Mouse (Mus musculus): Measurements from ENCODE around the gene Ints1. TPM values are rescaled to one million over a fixed set of nuclear protein-coding genes. Genes with fewer than 3 reads are reported as not detected.

The Ints1 gene
- polyA plus RNA-seq, 1 experiment from 2014 or later = 24.7 TPM

DNA sequence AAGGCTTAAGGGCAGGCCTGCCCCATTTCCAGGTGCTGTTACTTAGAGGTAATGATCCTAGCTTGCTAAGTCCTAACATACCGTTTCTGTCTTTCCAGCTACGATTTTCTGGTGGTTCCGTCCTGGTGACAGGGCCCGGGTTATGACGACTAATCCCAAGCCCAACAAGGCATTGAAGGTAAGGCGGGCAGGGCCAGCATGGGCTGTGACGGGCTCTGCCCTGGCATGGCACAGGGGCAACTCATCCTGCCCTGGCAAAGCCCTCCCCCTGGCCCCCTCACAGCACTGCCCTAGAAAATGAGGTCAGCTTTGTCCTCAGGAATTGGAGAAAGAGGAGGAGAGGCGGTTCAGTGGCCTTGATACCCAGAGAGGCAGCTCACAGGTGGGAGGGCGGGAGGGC lies 23.6 kb upstream of the Ints1 start:
- peaks cover 25% of the 10 kb centered on the region for H3K36me3 ChIP-seq
- no peaks in the 10 kb centered on the region for H3K9me3 ChIP-seq
- peak overlapping the region; percentile 75 for H3K4me2 ChIP-seq
- peaks cover 58% of the 10 kb centered on the region for H3K4me1 ChIP-seq (replicated peaks)
- WGBS = 88% methylated on average over 9 of the region's 9 CpGs
- peaks cover 35% of the 10 kb centered on the region for H3K27me3 ChIP-seq
- peak overlapping the region; percentile 97 for H3K27ac ChIP-seq
- H3K4me3 ChIP-seq = no peak overlapping the region
- ATAC-seq (ENCODE audit: low FRiP score) = no peak
- H3K9ac ChIP-seq = 0 out of 2 replicates have a peak overlapping the region, but pooled peaks have one; percentile 51

- ATAC-seq (ENCODE audit: low FRiP score) = peak; percentile 46; the same call in 1 of the 2 replicates
- Histone ChIP-seq H3K36me3 (peaks cover 25% of the 10 kb centered on the region), H3K9ac (peak overlapping the region; percentile 70), H3K4me2 (peak overlapping the region; percentile 75), H3K27me3 (peaks cover 40% of the 10 kb centered on the region), H3K4me3 (peak overlapping the region; percentile 39), H3K9me3 (no peaks in the 10 kb centered on the region), H3K27ac (peak overlapping the region; percentile 97), H3K4me1 (replicated peaks) (peaks cover 51% of the 10 kb centered on the region)
- 26% methylated on average over 12 of the region's 12 CpGs for WGBS
Observed at GRCm38 (mm10) chr5:139798168-139798900, 22.9 kb upstream of the Ints1 start.

DNA sequence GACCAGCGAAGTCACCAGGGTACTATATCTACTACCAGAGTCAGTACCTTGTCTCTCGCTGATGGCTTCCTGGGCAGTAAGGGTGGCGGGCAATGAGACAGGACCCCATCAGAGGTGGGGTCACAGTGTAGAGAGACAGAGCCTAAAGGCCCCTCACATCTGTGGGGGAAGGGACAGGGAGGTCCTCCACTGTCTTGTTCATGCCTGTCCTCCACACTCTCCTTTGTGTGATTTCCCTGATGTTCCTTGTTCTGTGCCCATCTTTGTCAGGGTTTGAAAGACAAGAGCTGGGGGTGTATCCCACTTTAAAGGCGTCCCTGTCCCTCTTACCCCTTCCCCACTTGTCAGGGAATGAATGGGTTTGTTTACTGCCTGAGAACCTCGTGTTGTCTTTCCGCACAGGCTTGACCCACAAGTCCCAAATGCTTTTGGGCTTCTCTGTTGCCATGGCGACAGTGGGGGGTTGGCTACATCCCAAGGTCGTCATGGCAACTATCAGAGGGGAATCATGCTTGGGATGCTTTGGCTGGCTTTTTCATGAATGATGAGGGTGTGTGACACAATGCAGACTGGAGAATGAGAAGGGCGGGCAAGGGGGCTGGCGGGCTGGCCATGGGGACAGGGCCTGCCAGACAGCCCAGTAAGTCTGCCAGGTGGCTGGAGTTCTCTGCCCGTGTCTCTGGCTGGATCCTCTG lies 22.1 kb upstream of the Ints1 start:
- H3K9ac ChIP-seq = peak overlapping the region; percentile 70
- H3K27ac ChIP-seq = peak overlapping the region; percentile 97
- no peaks in the 10 kb centered on the region for H3K9me3 ChIP-seq
- H3K4me2 ChIP-seq = peak overlapping the region; percentile 75
- H3K36me3 ChIP-seq = peaks cover 25% of the 10 kb centered on the region
- H3K27me3 ChIP-seq = peaks cover 42% of the 10 kb centered on the region
- 10% methylated on average over 11 of the region's 11 CpGs for WGBS
- peak overlapping the region; percentile 39 for H3K4me3 ChIP-seq
- peak; percentile 89 for ATAC-seq (ENCODE audit: low FRiP score)
- peaks cover 58% of the 10 kb centered on the region for H3K4me1 ChIP-seq (replicated peaks)

- H3K4me2 ChIP-seq = peak overlapping the region; percentile 75
- peaks cover 65% of the 10 kb centered on the region for H3K4me1 ChIP-seq (replicated peaks)
- 13% methylated on average over 13 of the region's 13 CpGs for WGBS
- peak overlapping the region; percentile 97 for H3K27ac ChIP-seq
- peak overlapping the region; percentile 5; the same call in 1 of the 2 replicates for H3K4me3 ChIP-seq
- 0 out of 2 replicates have a peak overlapping the region, but pooled peaks have one; percentile 35 for H3K9ac ChIP-seq
- ATAC-seq (ENCODE audit: low FRiP score) = peak; percentile 24
- H3K36me3 ChIP-seq = peaks cover 23% of the 10 kb centered on the region
- H3K9me3 ChIP-seq = no peaks in the 10 kb centered on the region
- H3K27me3 ChIP-seq = peaks cover 44% of the 10 kb centered on the region
Observed at GRCm38 (mm10) chr5:139796900-139797299, 21.4 kb upstream of the Ints1 start.

DNA sequence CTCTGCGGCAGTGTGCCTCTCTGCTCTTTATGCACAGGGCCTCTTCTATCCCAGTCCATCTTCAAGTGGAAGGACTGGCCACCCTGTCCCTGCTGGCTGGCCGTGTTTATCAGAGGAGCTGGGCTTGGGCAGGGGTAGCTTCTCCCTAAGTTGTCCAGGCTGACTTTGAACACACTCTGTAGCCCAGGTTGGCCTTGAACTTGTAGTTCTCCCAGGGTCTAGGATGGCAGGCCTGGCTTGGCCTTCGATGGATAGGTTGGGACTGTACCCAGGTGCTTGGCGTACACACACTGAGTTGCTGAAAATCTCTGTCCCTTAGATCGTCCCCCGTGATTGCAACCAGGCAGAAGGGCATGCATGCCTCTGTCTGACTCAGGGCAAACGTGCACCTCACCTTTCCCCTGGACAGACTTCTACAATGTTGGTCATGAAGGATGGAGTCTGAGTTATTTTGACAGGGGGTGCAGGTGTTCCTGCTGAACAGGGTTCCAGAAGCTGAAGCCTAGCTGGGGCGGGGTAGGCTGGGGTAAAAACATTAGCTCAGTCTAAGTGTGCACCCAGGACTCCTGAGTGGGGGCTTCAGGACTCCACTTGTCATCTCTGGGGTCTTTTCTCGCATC lies 20.6 kb upstream of the Ints1 start:
- Histone ChIP-seq H3K4me3 (no peak overlapping the region), H3K9me3 (no peaks in the 10 kb centered on the region), H3K4me2 (no peak overlapping the region), H3K36me3 (peaks cover 17% of the 10 kb centered on the region), H3K4me1 (replicated peaks) (peaks cover 70% of the 10 kb centered on the region), H3K27me3 (peaks cover 43% of the 10 kb centered on the region), H3K9ac (no peak overlapping the region), H3K27ac (peak overlapping the region; percentile 97; the same call in 1 of the 2 replicates)
- ATAC-seq (ENCODE audit: low FRiP score) = no peak
- 79% methylated on average over 9 of the region's 9 CpGs for WGBS

- Histone ChIP-seq H3K4me1 (replicated peaks) (peaks cover 74% of the 10 kb centered on the region), H3K4me2 (no peak overlapping the region), H3K27ac (no peak overlapping the region), H3K36me3 (peaks cover 5% of the 10 kb centered on the region), H3K27me3 (peaks cover 33% of the 10 kb centered on the region), H3K9me3 (no peaks in the 10 kb centered on the region), H3K9ac (0 out of 2 replicates have a peak overlapping the region, but pooled peaks have one; percentile 3), H3K4me3 (no peak overlapping the region)
- ATAC-seq (ENCODE audit: low FRiP score) = no peak
- 80% methylated on average over 10 of the region's 10 CpGs for WGBS
Observed at GRCm38 (mm10) chr5:139794938-139795337, 19.5 kb upstream of the Ints1 start.

DNA sequence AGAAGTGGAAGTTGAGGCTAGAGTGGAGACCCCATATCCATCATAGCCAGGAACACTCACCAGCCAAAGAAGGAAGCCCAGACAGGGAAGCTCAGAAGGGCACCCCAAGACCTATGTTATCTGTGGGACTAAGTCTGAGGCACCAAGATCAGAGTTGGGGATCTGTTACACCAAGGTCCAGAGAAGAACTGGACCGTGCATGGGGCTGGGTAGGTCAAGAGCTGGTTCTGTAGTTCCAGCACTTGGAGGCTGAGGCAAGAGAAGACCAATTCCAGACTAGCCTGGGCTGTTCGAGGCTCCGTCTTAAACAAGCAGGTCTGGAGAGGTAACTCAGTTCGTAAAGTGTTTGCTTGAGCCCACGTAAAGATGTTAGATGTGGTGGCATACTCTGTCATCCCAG lies 18.7 kb upstream of the Ints1 start:
- no peak overlapping the region for H3K9ac ChIP-seq
- no peaks in the 10 kb centered on the region for H3K9me3 ChIP-seq
- WGBS = 91% methylated on average over 5 of the region's 5 CpGs
- H3K36me3 ChIP-seq = no peaks in the 10 kb centered on the region
- no peak overlapping the region for H3K4me2 ChIP-seq
- H3K4me3 ChIP-seq = no peak overlapping the region
- peaks cover 27% of the 10 kb centered on the region for H3K27me3 ChIP-seq
- ATAC-seq (ENCODE audit: low FRiP score) = no peak
- H3K27ac ChIP-seq = no peak overlapping the region
- peaks cover 68% of the 10 kb centered on the region for H3K4me1 ChIP-seq (replicated peaks)

DNA sequence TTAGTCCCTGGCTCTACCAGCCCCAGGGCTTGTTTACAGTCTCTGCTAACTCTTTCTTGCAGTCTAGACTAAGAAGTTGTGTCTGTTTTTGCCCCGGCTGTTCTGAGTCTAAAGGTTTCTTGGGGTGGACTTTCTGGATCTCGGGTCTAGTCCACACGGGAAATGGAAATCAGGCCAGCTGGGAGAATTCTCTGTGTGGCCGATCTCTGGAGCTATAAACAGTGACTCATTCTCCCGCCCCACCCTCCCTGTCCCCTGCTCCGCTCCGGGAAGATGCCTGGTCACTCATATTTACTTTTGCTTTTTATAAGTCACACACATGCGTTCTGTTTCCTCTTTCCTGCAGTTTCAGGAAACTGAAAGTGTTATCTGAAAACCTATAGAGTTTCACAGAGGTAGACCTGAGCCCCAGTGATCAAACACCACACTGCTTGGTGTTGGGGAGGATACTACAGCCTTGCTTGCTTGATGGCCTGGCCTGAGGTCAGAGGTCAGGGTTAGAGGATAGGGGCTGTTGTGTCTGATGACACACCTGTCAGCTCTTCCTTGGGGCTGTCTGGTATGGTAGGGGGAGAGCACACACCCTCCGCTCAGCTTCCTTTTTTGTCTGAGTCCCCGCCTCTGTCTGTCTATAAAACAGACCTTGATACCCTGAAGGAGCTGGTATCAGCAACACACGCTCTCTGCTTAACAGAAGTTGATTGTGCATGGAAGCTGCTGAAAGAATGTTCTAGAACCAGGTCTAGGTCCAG lies 18.0 kb upstream of the Ints1 start:
- WGBS = 69% methylated on average over 11 of the region's 11 CpGs
- no peak for ATAC-seq (ENCODE audit: low FRiP score)
- Histone ChIP-seq H3K27me3 (peaks cover 27% of the 10 kb centered on the region), H3K4me1 (replicated peaks) (peaks cover 62% of the 10 kb centered on the region), H3K4me3 (0 out of 2 replicates have a peak overlapping the region, but pooled peaks have one; percentile 8), H3K36me3 (no peaks in the 10 kb centered on the region), H3K4me2 (peak overlapping the region; percentile 100; the same call in 1 of the 2 replicates), H3K9me3 (no peaks in the 10 kb centered on the region), H3K27ac (peak overlapping the region; percentile 30; the same call in 1 of the 2 replicates), H3K9ac (peak overlapping the region; percentile 49)

GRCm38 (mm10) chr5:139792966-139793337 lies 17.5 kb upstream of the Ints1 start:
- WGBS = 69% methylated on average over 3 of the region's 3 CpGs
- no peaks in the 10 kb centered on the region for H3K36me3 ChIP-seq
- H3K4me3 ChIP-seq = peak overlapping the region; percentile 82; the same call in 1 of the 2 replicates
- no peak for ATAC-seq (ENCODE audit: low FRiP score)
- H3K4me1 ChIP-seq (replicated peaks) = peaks cover 56% of the 10 kb centered on the region
- peak overlapping the region; percentile 49 for H3K9ac ChIP-seq
- peak overlapping the region; percentile 30; the same call in 1 of the 2 replicates for H3K27ac ChIP-seq
- peak overlapping the region; percentile 100 for H3K4me2 ChIP-seq
- H3K9me3 ChIP-seq = no peaks in the 10 kb centered on the region
- H3K27me3 ChIP-seq = peaks cover 27% of the 10 kb centered on the region

DNA sequence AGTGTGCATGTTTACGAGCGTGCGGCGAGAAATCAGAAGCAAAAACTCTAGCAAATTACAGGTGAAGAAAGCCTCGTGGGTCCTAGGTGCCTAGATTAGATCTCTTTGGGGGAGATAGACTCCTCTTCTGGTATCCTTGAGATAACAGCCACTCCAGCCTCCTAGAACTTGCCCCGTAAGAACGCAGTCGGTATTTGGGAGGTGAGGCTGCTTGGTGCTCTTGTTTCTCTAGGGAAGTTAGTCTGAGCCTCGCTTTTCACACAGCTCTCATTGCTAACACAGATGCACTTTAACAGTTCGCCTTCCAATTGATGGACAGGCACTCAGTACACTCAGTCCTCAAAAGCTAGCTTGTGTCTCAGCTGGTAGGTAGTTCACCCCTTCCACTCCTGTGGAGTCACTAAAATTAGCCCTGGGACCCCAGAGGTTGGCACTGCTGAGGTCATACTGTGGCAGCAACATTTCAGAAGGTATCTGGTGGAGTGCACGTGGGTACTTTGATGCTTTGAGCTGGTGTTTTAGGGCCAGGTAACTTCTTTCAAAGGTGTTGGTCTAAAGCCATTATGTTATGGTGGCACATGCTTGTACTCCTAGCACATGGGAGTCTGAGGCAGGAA lies 16.8 kb upstream of the Ints1 start:
- no peaks in the 10 kb centered on the region for H3K9me3 ChIP-seq
- H3K27ac ChIP-seq = no peak overlapping the region
- peaks cover 27% of the 10 kb centered on the region for H3K27me3 ChIP-seq
- 21% methylated on average over 11 of the region's 11 CpGs for WGBS
- peaks cover 49% of the 10 kb centered on the region for H3K4me1 ChIP-seq (replicated peaks)
- peak overlapping the region; percentile 82 for H3K4me3 ChIP-seq
- ATAC-seq (ENCODE audit: low FRiP score) = no peak
- peak overlapping the region; percentile 84 for H3K9ac ChIP-seq
- no peaks in the 10 kb centered on the region for H3K36me3 ChIP-seq
- H3K4me2 ChIP-seq = peak overlapping the region; percentile 100
